Mouse (Mus musculus): Measurements from ENCODE around the gene Gm10959. TPM values are rescaled to one million over a fixed set of nuclear protein-coding genes. Genes with fewer than 3 reads are reported as not detected.
A peak's percentile ranks its signal among the peaks of the same experiment; 100 is the strongest.

Gm10959 gene
- polyA plus RNA-seq, 1 experiment = not detected

DNA sequence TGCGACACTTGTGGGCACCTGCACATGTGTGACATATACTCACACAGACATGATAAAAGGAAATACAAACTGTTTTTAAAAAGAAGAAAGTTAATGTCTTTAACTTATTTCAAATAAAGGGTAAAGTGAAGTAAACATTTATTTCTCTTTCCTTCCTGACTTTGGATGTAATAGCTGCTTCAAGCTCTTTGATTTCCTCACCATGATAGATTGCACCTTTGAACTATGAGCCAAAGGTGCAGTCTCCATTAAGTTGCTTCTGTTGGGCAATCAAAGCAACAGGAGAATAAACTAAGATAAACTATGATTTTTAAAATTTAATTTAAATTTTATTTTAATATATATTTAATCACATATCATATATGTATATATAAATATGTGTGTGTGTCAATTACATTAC, 50.9 kb downstream of the Gm10959 start:
- 92% methylated on average over 1 of the region's 1 CpGs for WGBS

DNA sequence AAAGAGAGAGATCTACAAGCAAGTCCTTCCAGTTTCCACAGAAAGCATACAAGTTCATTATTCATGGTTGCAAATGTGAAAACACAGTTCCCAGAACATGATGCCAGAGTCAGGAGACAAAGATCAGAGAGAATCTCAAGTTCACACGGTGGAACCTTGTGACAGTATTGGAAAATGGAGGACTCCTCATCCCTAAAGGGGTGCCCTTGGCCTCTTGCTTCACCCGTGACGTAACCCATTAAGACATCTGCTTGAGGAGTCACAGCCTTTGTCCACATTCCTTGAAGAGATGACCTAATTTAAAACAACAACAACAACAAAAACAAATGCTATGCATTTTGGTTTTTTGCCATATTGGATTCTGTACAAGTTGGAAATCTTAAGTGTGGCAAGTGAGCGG, 54.1 kb downstream of the Gm10959 start:
- TF ChIP-seq CTCF (IDR thresholded peaks at IDR 0.05; ENCODE audit: extremely low read depth, insufficient read length, insufficient replicate concordance, low read depth, low read length) (no peak), POLR2A (IDR thresholded peaks at IDR 0.05; ENCODE audit: low read depth, low read length) (no peak)
- no peak overlapping the region for H3K4me3 ChIP-seq (ENCODE audit: low read depth, low read length)
- no peaks in the 10 kb centered on the region for H3K27me3 ChIP-seq (ENCODE audit: control insufficient read depth, insufficient read depth, low read length)
- 82% methylated on average over 4 of the region's 4 CpGs for WGBS
- H3K36me3 ChIP-seq (ENCODE audit: control insufficient read depth, insufficient read depth, low read length) = 0 out of 2 replicates have a peak, but pooled peaks cover 2% of the 10 kb centered on the region
- H3K27ac ChIP-seq (ENCODE audit: insufficient read depth, low read depth, low read length) = no peak overlapping the region
- H3K4me1 ChIP-seq (ENCODE audit: control insufficient read depth, insufficient read depth, insufficient read length, low read length) = peaks cover 17% of the 10 kb centered on the region

More for the DNA sequence above, 50.9 kb downstream of the Gm10959 start:
- TF ChIP-seq POLR2A (IDR thresholded peaks at IDR 0.05; ENCODE audit: low read depth, low read length) (no peak), CTCF (IDR thresholded peaks at IDR 0.05; ENCODE audit: extremely low read depth, insufficient read length, insufficient replicate concordance, low read depth, low read length) (no peak)
- H3K4me1 ChIP-seq (ENCODE audit: control insufficient read depth, insufficient read depth, insufficient read length, low read length) = peaks cover 15% of the 10 kb centered on the region; the same call in 1 of the 2 replicates
- H3K36me3 ChIP-seq (ENCODE audit: control insufficient read depth, insufficient read depth, low read length) = 0 out of 2 replicates have a peak, but pooled peaks cover 2% of the 10 kb centered on the region
- H3K4me3 ChIP-seq (ENCODE audit: low read depth, low read length) = no peak overlapping the region
- no peaks in the 10 kb centered on the region for H3K27me3 ChIP-seq (ENCODE audit: control insufficient read depth, insufficient read depth, low read length)
- H3K27ac ChIP-seq (ENCODE audit: insufficient read depth, low read depth, low read length) = peak overlapping the region; percentile 78

Other genes with a start within 250 kb of the Gm10959 start
- gene Pde5a, start 190.4 kb downstream of the Gm10959 start, polyA plus RNA-seq (2012; rRNA removed) = 3.9 and 10.3 TPM in 2 replicates
- 26.2 and 215 TPM in 2 replicates for gene Fabp2, start 24.3 kb downstream of the Gm10959 start, polyA plus RNA-seq (2012; rRNA removed)
- gene 1810037I17Rik, start 4.8 kb upstream of the Gm10959 start, polyA plus RNA-seq (2012; rRNA removed) = 13.5 and 24.4 TPM in 2 replicates
- gene Usp53, start 65.2 kb upstream of the Gm10959 start, polyA plus RNA-seq (2012; rRNA removed) = 0.70 and 1.3 TPM in 2 replicates
- not detected in 2 replicates for gene Myoz2, start 115.7 kb upstream of the Gm10959 start, polyA plus RNA-seq (2012; rRNA removed)